Mouse (Mus musculus): Measurements from ENCODE around the gene Ikzf3.

GRCm38 (mm10) chr11:98540319-98540718, 5.5 kb downstream of the Ikzf3 start:
- TF ChIP-seq CTCF (IDR thresholded peaks at IDR 0.05): peak; percentile 28; the same call in 1 of the 2 replicates
- TF ChIP-seq EP300 (IDR thresholded peaks at IDR 0.05): no peak

All from lung, postnatal 0 days (tissue).